Mouse (Mus musculus) MEL (cell line): ENCODE measurements around the gene Ifrd1.

Experiments used
- CTCF ChIP-seq, 3 experiments: IDR thresholded peaks in 2 of 3; conservative IDR thresholded peaks in 1 of 3; 2 replicates each; pipeline ENCODE4 v1.5.1; 2011 to 2012; ENCODE audit warnings: low read length in 3 of 3, low read depth in 2 of 3, mild to moderate bottlenecking in 2 of 3, improper control_type of control experiment in 1 of 3, inconsistent platforms in 1 of 3, mixed read lengths in 1 of 3, moderate library complexity in 1 of 3; ENCODE audit not compliant: control insufficient read depth in 1 of 3, insufficient read depth in 1 of 3, poor library complexity in 1 of 3, severe bottlenecking in 1 of 3
- HCFC1 ChIP-seq: IDR thresholded peaks from 2 replicates; pipeline ENCODE4 v1.6.1; 2012; ENCODE audit warnings: low read depth, mild to moderate bottlenecking, inconsistent platforms, low read length, improper control_type of control experiment, moderate library complexity
- POLR2A ChIP-seq, 2 experiments: IDR thresholded peaks; 2 replicates each; pipeline ENCODE4 v1.6.1; 2011 to 2012; ENCODE audit warnings: low read length in 2 of 2, mild to moderate bottlenecking in 2 of 2, control low read depth in 1 of 2, improper control_type of control experiment in 1 of 2, low read depth in 1 of 2, moderate library complexity in 1 of 2; ENCODE audit not compliant: control insufficient read depth in 1 of 2, insufficient read depth in 1 of 2, poor library complexity in 1 of 2
- SIN3A ChIP-seq: IDR thresholded peaks from 2 replicates; pipeline ENCODE4 v1.6.1; 2012; ENCODE audit warnings: low read length, improper control_type of control experiment, inconsistent platforms
- ZMIZ1 ChIP-seq: IDR thresholded peaks from 2 replicates; pipeline ENCODE4 v1.6.1; 2012; ENCODE audit warnings: low read depth, mild to moderate bottlenecking, inconsistent platforms, low read length, improper control_type of control experiment, moderate library complexity

DNA sequence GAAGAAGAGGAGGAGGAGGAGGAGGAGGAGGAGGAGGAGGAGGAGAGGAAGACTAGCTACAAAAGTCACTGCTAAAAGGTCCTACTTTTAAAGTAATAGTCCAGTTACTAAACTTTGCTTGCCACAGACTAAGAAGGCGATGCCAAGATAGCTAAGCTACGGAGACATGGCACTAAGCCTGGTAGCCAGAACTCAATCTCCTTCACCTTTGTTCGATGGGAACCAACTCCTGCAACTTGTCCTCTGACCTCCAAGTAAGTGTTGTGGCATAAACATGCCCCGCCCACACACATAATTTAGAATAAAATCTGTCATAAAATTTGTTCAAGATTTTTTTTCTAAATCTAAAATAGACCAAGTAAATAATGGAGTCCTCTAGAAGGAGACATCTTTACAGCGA is 50.3 kb downstream of the Ifrd1 start:
- TF ChIP-seq CTCF (IDR thresholded peaks at IDR 0.05 in 2 of 3, conservative IDR thresholded peaks at IDR 0.05 in 1 of 3; ENCODE audit: control insufficient read depth in 1 of 3, insufficient read depth in 1 of 3, low read depth in 2 of 3, low read length in 3 of 3, poor library complexity in 1 of 3, severe bottlenecking in 1 of 3) (no peak), SIN3A (no peak), POLR2A (IDR thresholded peaks at IDR 0.05; ENCODE audit: control insufficient read depth in 1 of 2, insufficient read depth in 1 of 2, low read depth in 1 of 2, low read length in 2 of 2, poor library complexity in 1 of 2) (no peak), HCFC1 (no peak), ZMIZ1 (no peak)
